Mouse (Mus musculus) liver, embryonic 14.5 days (tissue): ENCODE measurements around the gene Arid1a. TPM values are rescaled to one million over a fixed set of nuclear protein-coding genes. Genes with fewer than 3 reads are reported as not detected.
A peak's percentile ranks its signal among the peaks of the same experiment; 100 is the strongest.
"Not testable (repeated sequence)": the region's sequence is repeated elsewhere in the genome, so short reads cannot be mapped to it uniquely, and the experiment has no call there.

ENCODE experiments used
- ATAC-seq: fragments of 200-750 bp; cut with Nextera tagmentation; 2 replicates; pipeline ENCODE4 v1.8.0; 2017; ENCODE audit warnings: moderate number of reproducible peaks, mild to moderate bottlenecking, moderate library complexity; ENCODE audit not compliant: insufficient read depth
- DNase-seq, 3 experiments: peaks; one replicate each; pipeline ENCODE4 v3.0.0-alpha.2; 2012 to 2013; ENCODE audit warnings: low read depth in 3 of 3, low spot score in 3 of 3
- H3K27ac ChIP-seq: fragments of 300-500 bp; sonication (generic); 2 replicates; pipeline ENCODE4 v1.5.1; 2014; ENCODE audit warnings: moderate library complexity, mild to moderate bottlenecking, control low read depth, inconsistent platforms
- H3K27me3 ChIP-seq: fragments of 300-500 bp; sonication (generic); 2 replicates; pipeline ENCODE4 v1.6.1; 2014; ENCODE audit warnings: mild to moderate bottlenecking, low read length, moderate library complexity; ENCODE audit not compliant: control insufficient read depth, insufficient read depth
- H3K36me3 ChIP-seq: fragments of 300-500 bp; sonication (generic); replicated peaks from 2 replicates; pipeline ENCODE4 v1.6.1; 2014; ENCODE audit warnings: low read depth; ENCODE audit not compliant: control insufficient read depth, insufficient read depth
- H3K4me1 ChIP-seq, 2 experiments: fragments of 200-500 bp in 1 of 2; fragments of 300-500 bp in 1 of 2; sonication (generic) in 1 of 2; replicated peaks; 2 replicates each; pipeline ENCODE4 v1.6.1; 2012 to 2014; ENCODE audit warnings: antibody characterized with exemption in 1 of 2, inconsistent platforms in 1 of 2, low read length in 1 of 2; ENCODE audit not compliant: control insufficient read depth in 2 of 2, insufficient read depth in 2 of 2
- H3K4me2 ChIP-seq: fragments of 300-500 bp; sonication (generic); 2 replicates; pipeline ENCODE4 v1.6.1; 2014; ENCODE audit warnings: low read depth, mild to moderate bottlenecking, control low read depth, moderate library complexity
- H3K4me3 ChIP-seq, 2 experiments: fragments of 200-500 bp in 1 of 2; fragments of 300-500 bp in 1 of 2; sonication (generic) in 1 of 2; 2 replicates each; pipeline ENCODE4 v1.5.1; 2012 to 2014; ENCODE audit warnings: low read depth in 2 of 2, low read length in 2 of 2, mild to moderate bottlenecking in 2 of 2, control low read depth in 1 of 2, inconsistent platforms in 1 of 2, moderate library complexity in 1 of 2; ENCODE audit not compliant: insufficient read depth in 1 of 2
- H3K9ac ChIP-seq: fragments of 300-500 bp; sonication (generic); replicated peaks from 2 replicates; pipeline ENCODE4 v1.6.1; 2014; ENCODE audit warnings: mild to moderate bottlenecking, control low read depth, moderate library complexity
- H3K9me3 ChIP-seq: fragments of 300-500 bp; sonication (generic); 2 replicates; pipeline ENCODE4 v1.6.1; 2016; ENCODE audit warnings: low read length, mixed read lengths; ENCODE audit not compliant: control insufficient read depth
- CTCF ChIP-seq: IDR thresholded peaks from 2 replicates; pipeline ENCODE4 v1.5.1; 2016; ENCODE audit warnings: antibody characterized with exemption, low read depth, control low read depth
- EP300 ChIP-seq: IDR thresholded peaks from 2 replicates; pipeline ENCODE4 v1.6.1; 2016; ENCODE audit warnings: antibody characterized with exemption, low read depth
- WGBS: fragments of 180-500 bp; shearing (Covaris S2); extraction: QIAGEN DNeasy Blood & Tissue Kit; methylation state at CpG from one replicate; pipeline ENCODE4 v1.1.7; 2014; ENCODE audit not compliant: insufficient replicate concordance; 5-methylcytosine and 5-hydroxymethylcytosine counted together
- polyA plus RNA-seq, 2 experiments: library from polyadenylated mRNA; depleted of rRNA in 1 of 2; stranded (reverse) in 1 of 2; unstranded in 1 of 2; fragments of >200 nt; fragmentation: Nextera tagmentation in 1 of 2; extraction: Ambion mirVana in 1 of 2; gene quantifications; 2 replicates each; pipeline versions ENCODE4 v1.2.1 to v1.2.3; 2012 to 2014

Gene Arid1a
- polyA plus RNA-seq, 2 experiments = 7.4 to 11.9 TPM

GRCm38 (mm10) chr4:133656997-133657396 lies 99.6 kb downstream of the Arid1a start:
- Histone ChIP-seq H3K9me3 (no peaks in the 10 kb centered on the region), H3K4me3 (no peak overlapping the region), H3K4me1 (peaks cover 4 to 18% of the 10 kb centered on the region in 2 experiments; a peak in 3 of 4 replicates), H3K36me3 (no peaks in the 10 kb centered on the region), H3K4me2 (no peak overlapping the region), H3K9ac (no peak overlapping the region), H3K27me3 (no peaks in the 10 kb centered on the region), H3K27ac (no peak overlapping the region)
- TF ChIP-seq EP300 (no peak), CTCF (no peak)
- 19% methylated on average over 4 of the region's 4 CpGs for WGBS
- ATAC-seq (no peak), DNase-seq (no peak)

GRCm38 (mm10) chr4:133656294-133656693 lies 100.3 kb downstream of the Arid1a start:
- Histone ChIP-seq H3K9ac (no peak overlapping the region), H3K4me2 (no peak overlapping the region), H3K36me3 (no peaks in the 10 kb centered on the region), H3K4me3 (no peak overlapping the region), H3K27ac (no peak overlapping the region), H3K4me1 (peaks cover 4 to 18% of the 10 kb centered on the region in 2 experiments; a peak in 3 of 4 replicates), H3K27me3 (no peaks in the 10 kb centered on the region), H3K9me3 (no peaks in the 10 kb centered on the region)
- 71% methylated on average over 4 of the region's 4 CpGs for WGBS
- TF ChIP-seq CTCF = no peak
- no peak for TF ChIP-seq EP300
- no peak for ATAC-seq
- DNase-seq = no peak

GRCm38 (mm10) chr4:133654070-133654469 lies 102.5 kb downstream of the Arid1a start:
- H3K36me3 ChIP-seq, H3K27me3 ChIP-seq, ATAC-seq, DNase-seq, H3K27ac ChIP-seq, H3K4me3 ChIP-seq, H3K4me2 ChIP-seq, H3K9me3 ChIP-seq, H3K9ac ChIP-seq, H3K4me1 ChIP-seq: not testable (repeated sequence)
- 76% methylated on average over 5 of the region's 5 CpGs for WGBS
- TF ChIP-seq CTCF = peak; percentile 22; the same call in 1 of the 2 replicates

GRCm38 (mm10) chr4:133652746-133653145 lies 103.8 kb downstream of the Arid1a start:
- DNase-seq (no peak), ATAC-seq (no peak)
- TF ChIP-seq EP300 = no peak
- TF ChIP-seq CTCF = no peak
- Histone ChIP-seq H3K27me3 (no peaks in the 10 kb centered on the region), H3K36me3 (no peaks in the 10 kb centered on the region), H3K4me3 (no peak overlapping the region), H3K9ac (no peak overlapping the region), H3K27ac (no peak overlapping the region), H3K4me1 (no peaks in the 10 kb centered on the region; a peak in 2 of 4 replicates), H3K9me3 (no peaks in the 10 kb centered on the region), H3K4me2 (no peak overlapping the region)
- 73% methylated on average over 10 of the region's 10 CpGs for WGBS

GRCm38 (mm10) chr4:133651986-133652385 lies 104.6 kb downstream of the Arid1a start:
- Histone ChIP-seq H3K4me2 (no peak overlapping the region), H3K4me1 (no peaks in the 10 kb centered on the region; a peak in 2 of 4 replicates), H3K9me3 (no peaks in the 10 kb centered on the region), H3K4me3 (no peak overlapping the region), H3K27me3 (no peaks in the 10 kb centered on the region), H3K9ac (no peak overlapping the region), H3K36me3 (no peaks in the 10 kb centered on the region), H3K27ac (no peak overlapping the region)
- 59% methylated on average over 4 of the region's 4 CpGs for WGBS
- ATAC-seq = no peak
- no peak for DNase-seq
- TF ChIP-seq EP300 = no peak
- TF ChIP-seq CTCF = no peak
